Mouse (Mus musculus): ENCODE measurements around the gene Fntb.

Fntb gene

GRCm38 (mm10) chr12:76920990-76921389 lies 155.6 kb downstream of the Fntb start:
- no peak for DNase-seq (ENCODE audit: low read depth)

GRCm38 (mm10) chr12:76923118-76923517 lies 157.7 kb downstream of the Fntb start:
- DNase-seq (ENCODE audit: low read depth) = peak; percentile 19

- no peak for DNase-seq (ENCODE audit: low read depth)
Measured at GRCm38 (mm10) chr12:76924904-76925604, 159.7 kb downstream of the Fntb start.

- DNase-seq (ENCODE audit: low read depth) = no peak
Measured at GRCm38 (mm10) chr12:76926338-76926945, 161.1 kb downstream of the Fntb start.

- DNase-seq (ENCODE audit: low read depth) = no peak
Measured at GRCm38 (mm10) chr12:76927012-76927411, 161.6 kb downstream of the Fntb start.

- no peak for DNase-seq (ENCODE audit: low read depth)
Measured at GRCm38 (mm10) chr12:76927539-76927938, 162.2 kb downstream of the Fntb start.

GRCm38 (mm10) chr12:76930177-76930576 lies 164.8 kb downstream of the Fntb start:
- no peak for DNase-seq (ENCODE audit: low read depth)

- no peak for DNase-seq (ENCODE audit: low read depth)
Measured at GRCm38 (mm10) chr12:76931739-76932687, 166.6 kb downstream of the Fntb start.

- no peak for DNase-seq (ENCODE audit: low read depth)
Measured at GRCm38 (mm10) chr12:76932688-76933060, 167.3 kb downstream of the Fntb start.

- no peak for DNase-seq (ENCODE audit: low read depth)
Measured at GRCm38 (mm10) chr12:76934438-76934837, 169.0 kb downstream of the Fntb start.

GRCm38 (mm10) chr12:76936211-76936610 lies 170.8 kb downstream of the Fntb start:
- no peak for DNase-seq (ENCODE audit: low read depth)

GRCm38 (mm10) chr12:76938013-76938412 lies 172.6 kb downstream of the Fntb start:
- DNase-seq (ENCODE audit: low read depth) = no peak

- DNase-seq (ENCODE audit: low read depth) = no peak
Measured at GRCm38 (mm10) chr12:76941524-76941923, 176.1 kb downstream of the Fntb start.

GRCm38 (mm10) chr12:76942476-76942875 lies 177.1 kb downstream of the Fntb start:
- no peak for DNase-seq (ENCODE audit: low read depth)

- no peak for DNase-seq (ENCODE audit: low read depth)
Measured at GRCm38 (mm10) chr12:76943046-76943445, 177.7 kb downstream of the Fntb start.

GRCm38 (mm10) chr12:76943466-76943865 lies 178.1 kb downstream of the Fntb start:
- DNase-seq (ENCODE audit: low read depth) = no peak

- DNase-seq (ENCODE audit: low read depth) = no peak
Measured at GRCm38 (mm10) chr12:76947487-76947886, 182.1 kb downstream of the Fntb start.

GRCm38 (mm10) chr12:76948185-76948584 lies 182.8 kb downstream of the Fntb start:
- DNase-seq (ENCODE audit: low read depth) = no peak

- DNase-seq (ENCODE audit: low read depth) = no peak
Measured at GRCm38 (mm10) chr12:76948781-76949180, 183.4 kb downstream of the Fntb start.

GRCm38 (mm10) chr12:76950330-76950729 lies 184.9 kb downstream of the Fntb start:
- DNase-seq (ENCODE audit: low read depth) = peak; percentile 64

GRCm38 (mm10) chr12:76953750-76954363 lies 188.5 kb downstream of the Fntb start:
- peak; percentile 32 for DNase-seq (ENCODE audit: low read depth)

- DNase-seq (ENCODE audit: low read depth) = no peak
Measured at GRCm38 (mm10) chr12:76954698-76955423, 189.5 kb downstream of the Fntb start.
